Mouse (Mus musculus): ENCODE data around the gene Gm47959.

- TF ChIP-seq POLR2A (IDR thresholded peaks at IDR 0.05; ENCODE audit: low read depth, low read length) (no peak), CTCF (IDR thresholded peaks at IDR 0.05; ENCODE audit: extremely low read depth, insufficient read depth, insufficient read length, insufficient replicate concordance) (no peak)
Observed at GRCm38 (mm10) chr1:83014477-83014876, 14.1 kb downstream of the Gm47959 start.
